Mouse (Mus musculus) liver, postnatal 0 days (tissue): Measurements from ENCODE around the gene Stag1.

Experiments used
- CTCF ChIP-seq: sonication (generic); IDR thresholded peaks from 2 replicates; pipeline ENCODE4 v1.5.1; 2016; ENCODE audit warnings: antibody characterized with exemption, low read depth
- EP300 ChIP-seq: IDR thresholded peaks from 2 replicates; pipeline ENCODE4 v1.6.1; 2016; ENCODE audit warnings: antibody characterized with exemption, low read depth, mild to moderate bottlenecking

DNA sequence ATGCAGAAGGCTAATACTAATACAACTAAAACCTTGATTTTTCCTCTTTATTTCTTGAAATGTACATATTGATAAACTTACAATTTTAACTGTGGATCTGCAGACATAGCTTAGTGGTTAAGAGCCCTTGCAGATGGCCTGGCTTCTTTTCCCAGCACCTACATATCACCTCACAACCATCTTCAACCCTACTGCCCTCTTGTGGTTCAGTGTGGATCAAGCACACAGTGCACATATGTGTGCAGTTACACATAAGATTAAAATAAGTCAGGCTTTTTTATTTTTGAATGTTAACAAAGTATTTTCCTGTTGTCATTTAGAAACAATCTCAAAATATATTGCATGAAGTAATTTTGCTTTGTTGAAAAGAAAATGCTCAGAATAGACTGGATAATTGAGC is 312.8 kb downstream of the Stag1 start:
- TF ChIP-seq CTCF (peak; percentile 61), EP300 (no peak)
